Mouse (Mus musculus): ENCODE data around the gene Ccdc57.

Ccdc57 gene

GRCm38 (mm10) chr11:120951731-120952730 is 19.4 kb upstream of the Ccdc57 start:
- DNase-seq (ENCODE audit: low read depth): peak; percentile 28

GRCm38 (mm10) chr11:120951237-120951636 is 18.6 kb upstream of the Ccdc57 start:
- DNase-seq (ENCODE audit: low read depth): no peak

- peak; percentile 91 for DNase-seq (ENCODE audit: low read depth)
Measured at GRCm38 (mm10) chr11:120950281-120951202, 17.9 kb upstream of the Ccdc57 start.

GRCm38 (mm10) chr11:120949863-120950262 is 17.2 kb upstream of the Ccdc57 start:
- DNase-seq (ENCODE audit: low read depth): peak; percentile 28

GRCm38 (mm10) chr11:120948861-120949851 is 16.5 kb upstream of the Ccdc57 start:
- peak; percentile 85 for DNase-seq (ENCODE audit: low read depth)

- DNase-seq (ENCODE audit: low read depth): peak; percentile 54
Measured at GRCm38 (mm10) chr11:120948328-120948727, 15.7 kb upstream of the Ccdc57 start, which contains the start of gene Slc16a3. TSS of gene Slc16a3 (plus strand) at chr11:120948480.

- DNase-seq (ENCODE audit: low read depth): no peak
Measured at GRCm38 (mm10) chr11:120945926-120946325, 13.3 kb upstream of the Ccdc57 start.

GRCm38 (mm10) chr11:120945266-120945665 is 12.6 kb upstream of the Ccdc57 start:
- DNase-seq (ENCODE audit: low read depth): no peak

- peak; percentile 76 for DNase-seq (ENCODE audit: low read depth)
Measured at GRCm38 (mm10) chr11:120940959-120941358, 8.3 kb upstream of the Ccdc57 start.

- no peak for DNase-seq (ENCODE audit: low read depth)
Measured at GRCm38 (mm10) chr11:120939712-120940341, 7.2 kb upstream of the Ccdc57 start.

GRCm38 (mm10) chr11:120938795-120939194 is 6.1 kb upstream of the Ccdc57 start:
- DNase-seq (ENCODE audit: low read depth): no peak

GRCm38 (mm10) chr11:120937976-120938375 is 5.3 kb upstream of the Ccdc57 start:
- DNase-seq (ENCODE audit: low read depth): no peak

- no peak for DNase-seq (ENCODE audit: low read depth)
Measured at GRCm38 (mm10) chr11:120931479-120931878, 1.2 kb downstream of the Ccdc57 start.

- DNase-seq (ENCODE audit: low read depth): no peak
Measured at GRCm38 (mm10) chr11:120928468-120928867, 4.2 kb downstream of the Ccdc57 start.

GRCm38 (mm10) chr11:120922528-120922927 is 10.1 kb downstream of the Ccdc57 start:
- DNase-seq (ENCODE audit: low read depth): no peak

- no peak for DNase-seq (ENCODE audit: low read depth)
Measured at GRCm38 (mm10) chr11:120917756-120918155, 14.9 kb downstream of the Ccdc57 start.

- peak; percentile 96 for DNase-seq (ENCODE audit: low read depth)
Measured at GRCm38 (mm10) chr11:120916477-120916876, 16.2 kb downstream of the Ccdc57 start.

GRCm38 (mm10) chr11:120913796-120914195 is 18.9 kb downstream of the Ccdc57 start:
- DNase-seq (ENCODE audit: low read depth): no peak

GRCm38 (mm10) chr11:120905430-120905873 is 27.2 kb downstream of the Ccdc57 start:
- peak; percentile 91 for DNase-seq (ENCODE audit: low read depth)

- no peak for DNase-seq (ENCODE audit: low read depth)
Measured at GRCm38 (mm10) chr11:120904561-120904960, 28.1 kb downstream of the Ccdc57 start.

All from induced T-regulatory cell, adult 2 months (primary cell).